Comparison of ENCODE assay signal across 24 mouse cellular contexts in genomic region chr12:79444646-79445045, GRCm38 (mm10).
DNase-seq lines count a peak whose midpoint lies in the region; ATAC-seq and TF ChIP-seq lines count a peak whose summit lies in the region.
"Had no signal": no experiment of that assay in that cellular context is flagged by ENCODE, and none has a peak within 500 bp of the region (broad histone marks: within the 10 kb centered on the region; RNA-seq: fewer than 3 reads in every experiment).

No protein-coding gene starts in this region.

- WGBS in hindbrain, embryonic 13.5 days = 87% methylated on average over 2 of the region's 2 CpGs
- 64% methylated on average over 2 of the region's 2 CpGs for WGBS in kidney, embryonic 16.5 days

- TF ChIP-seq POLR2A in CH12.LX (IDR thresholded peaks at IDR 0.05; ENCODE audit: low read depth, low read length) = no peak

- no peak for TF ChIP-seq CTCF in layer of hippocampus, adult 2 months (conservative IDR thresholded peaks at IDR 0.05)
- no peak for TF ChIP-seq CTCF in CH12.LX (conservative IDR thresholded peaks at IDR 0.05 in 1 of 2, IDR thresholded peaks at IDR 0.05 in 1 of 2; ENCODE audit: low read depth in 2 of 2, low read length in 2 of 2)

- TF ChIP-seq EP300 in CH12.LX (IDR thresholded peaks at IDR 0.05; ENCODE audit: low read length) = 0 out of 2 replicates have a peak, but pooled peaks have one; percentile 12

- peaks cover 12 to 61% of the 10 kb centered on the region in 2 experiments; a peak in 3 of 4 replicates for H3K4me1 ChIP-seq in CH12.LX (ENCODE audit: control insufficient read depth in 1 of 2, insufficient read depth in 2 of 2)
- no peaks in the 10 kb centered on the region for H3K4me1 ChIP-seq in hindbrain, embryonic 13.5 days (replicated peaks)
- 0 out of 2 replicates have a peak, but pooled peaks cover 4% of the 10 kb centered on the region for H3K4me1 ChIP-seq in kidney, embryonic 16.5 days (ENCODE audit: insufficient read depth, low read length)
- H3K4me1 ChIP-seq: embryonic facial prominence, embryonic 15.5 days; heart, embryonic 15.5 days had no signal

- H3K79me2 ChIP-seq in CH12.LX (replicated peaks; ENCODE audit: control insufficient read depth, extremely low read depth, insufficient read depth, poor library complexity, severe bottlenecking) = no peaks in the 10 kb centered on the region

- peak; percentile 44 for ATAC-seq in inflammation-experienced regulatory T-cells, adult 6 months
- no peak for ATAC-seq in cerebellum, adult (ENCODE audit: insufficient number of reproducible peaks, low FRiP score, low TSS enrichment)
- no peak for ATAC-seq in hindbrain, embryonic 13.5 days (ENCODE audit: low FRiP score)
- no peak for ATAC-seq in kidney, embryonic 16.5 days (ENCODE audit: low FRiP score, low TSS enrichment)
- ATAC-seq: forebrain, embryonic 14.5 days; intestine, postnatal 0 days had no signal

- H3K36me3 ChIP-seq in CH12.LX (replicated peaks in 1 of 2; ENCODE audit: control insufficient read depth in 1 of 2, insufficient read depth in 1 of 2, low read length in 1 of 2) = no peaks in the 10 kb centered on the region
- H3K36me3 ChIP-seq in hindbrain, embryonic 13.5 days = no peaks in the 10 kb centered on the region
- no peaks in the 10 kb centered on the region for H3K36me3 ChIP-seq in kidney, embryonic 16.5 days (ENCODE audit: insufficient read depth, low read length)
- H3K36me3 ChIP-seq: embryonic facial prominence, embryonic 15.5 days; forebrain, embryonic 10.5 days; heart, embryonic 15.5 days had no signal

- no peaks in the 10 kb centered on the region for H3K27me3 ChIP-seq in CH12.LX (replicated peaks)
- H3K27me3 ChIP-seq in hindbrain, embryonic 13.5 days = no peaks in the 10 kb centered on the region
- no peaks in the 10 kb centered on the region for H3K27me3 ChIP-seq in kidney, embryonic 16.5 days (ENCODE audit: insufficient read depth, low read length)
- H3K27me3 ChIP-seq: embryonic facial prominence, embryonic 15.5 days; heart, embryonic 15.5 days had no signal

- no peak overlapping the region for H3K9ac ChIP-seq in CH12.LX (ENCODE audit: insufficient read depth, low read depth)
- no peak overlapping the region for H3K9ac ChIP-seq in hindbrain, embryonic 13.5 days
- no peak overlapping the region for H3K9ac ChIP-seq in kidney, embryonic 16.5 days (replicated peaks; ENCODE audit: low read length)
- H3K9ac ChIP-seq: embryonic facial prominence, embryonic 15.5 days; heart, embryonic 15.5 days; hindbrain, embryonic 14.5 days had no signal

- no peak for TF ChIP-seq RAD21 in CH12.LX (IDR thresholded peaks at IDR 0.05; ENCODE audit: low read depth, low read length)

- peak overlapping the region; percentile 10; the same call in 1 of the 2 replicates for H3K27ac ChIP-seq in layer of hippocampus, adult 2 months
- no peak overlapping the region for H3K27ac ChIP-seq in CH12.LX (ENCODE audit: insufficient read depth, low read depth)
- H3K27ac ChIP-seq in hindbrain, embryonic 13.5 days = no peak overlapping the region
- H3K27ac ChIP-seq in kidney, embryonic 16.5 days (ENCODE audit: low read length) = no peak overlapping the region
- H3K27ac ChIP-seq: embryonic facial prominence, embryonic 15.5 days; forebrain, embryonic 10.5 days; heart, adult 2 months; heart, embryonic 15.5 days; hindbrain, embryonic 14.5 days had no signal

- in situ Hi-C loops in CH12.LX (cut with MboI; ENCODE audit: low pct_ligation_motif_present, low pct_unique_long_range_greater_than_20kb, low sequenced_read_pairs) = no loop called here

- dilution Hi-C loops in CH12.LX (cut with MboI; ENCODE audit: extremely low pct_ligation_motif_present, extremely low pct_unique_long_range_greater_than_20kb, low sequenced_read_pairs) = no loop called here

- H3K4me2 ChIP-seq in CH12.LX (ENCODE audit: insufficient read depth, low read depth, poor library complexity, severe bottlenecking) = no peak overlapping the region
- H3K4me2 ChIP-seq in hindbrain, embryonic 13.5 days = no peak overlapping the region
- no peak overlapping the region for H3K4me2 ChIP-seq in kidney, embryonic 16.5 days (replicated peaks; ENCODE audit: low read depth, low read length)
- H3K4me2 ChIP-seq: embryonic facial prominence, embryonic 15.5 days; heart, embryonic 11.5 days; heart, embryonic 15.5 days; hindbrain, embryonic 14.5 days had no signal

- DNase-seq in layer of hippocampus, adult 2 months (ENCODE audit: low spot score in 2 of 2) = no peak
- DNase-seq in layer of hippocampus, postnatal 36 days = no peak
- no peak for DNase-seq in CH12.LX (ENCODE audit: extremely low read depth)
- no peak for DNase-seq in adrenal gland, adult 18-20 months (ENCODE audit: low spot score in 2 of 2)
- DNase-seq: adrenal gland, postnatal 14 days; cerebellum, adult 18-20 months; cerebellum, adult 9-11 months; cerebellum, postnatal 36 days; embryo, embryonic 11 days; gastrocnemius, postnatal 36 days; heart, adult 2 months; heart, postnatal 14 days had no signal

- H3K9me3 ChIP-seq in CH12.LX (replicated peaks; ENCODE audit: low read length) = no peaks in the 10 kb centered on the region
- no peaks in the 10 kb centered on the region for H3K9me3 ChIP-seq in hindbrain, embryonic 13.5 days
- H3K9me3 ChIP-seq in kidney, embryonic 16.5 days (ENCODE audit: low read length) = no peaks in the 10 kb centered on the region
- H3K9me3 ChIP-seq: embryonic facial prominence, embryonic 15.5 days; forebrain, embryonic 10.5 days; heart, embryonic 15.5 days had no signal

- no peak overlapping the region for H3K4me3 ChIP-seq in layer of hippocampus, adult 2 months
- H3K4me3 ChIP-seq in CH12.LX (replicated peaks in 1 of 3; ENCODE audit: low read depth in 2 of 3, low read length in 2 of 3, poor library complexity in 1 of 3) = no peak overlapping the region
- no peak overlapping the region for H3K4me3 ChIP-seq in hindbrain, embryonic 13.5 days
- no peak overlapping the region for H3K4me3 ChIP-seq in kidney, embryonic 16.5 days (ENCODE audit: low read length)
- H3K4me3 ChIP-seq: embryonic facial prominence, embryonic 15.5 days; erythroblast, embryonic 14.5 days; forebrain, embryonic 10.5 days; heart, adult 2 months; heart, embryonic 15.5 days had no signal

TF ChIP-seq in CH12.LX, 34 proteins besides CTCF, POLR2A, EP300 and RAD21:
- TF ChIP-seq USF1 (IDR thresholded peaks at IDR 0.05; ENCODE audit: low read depth, low read length) = no peak
- no peak for TF ChIP-seq MAX (IDR thresholded peaks at IDR 0.05; ENCODE audit: low read length)
- TF ChIP-seq SMC3 (IDR thresholded peaks at IDR 0.05; ENCODE audit: low read depth, low read length) = no peak
- TF ChIP-seq ZNF384 (IDR thresholded peaks at IDR 0.05; ENCODE audit: low read depth, low read length) = no peak
- TF ChIP-seq TCF12 (IDR thresholded peaks at IDR 0.05; ENCODE audit: low read depth, low read length) = no peak
- TF ChIP-seq ETS1 (conservative IDR thresholded peaks at IDR 0.05; ENCODE audit: low read depth, low read length) = no peak
- TF ChIP-seq SIN3A (IDR thresholded peaks at IDR 0.05; ENCODE audit: low read length) = no peak
- no peak for TF ChIP-seq TBP (conservative IDR thresholded peaks at IDR 0.05; ENCODE audit: low read depth, low read length)
- no peak for TF ChIP-seq ZC3H11A (IDR thresholded peaks at IDR 0.05; ENCODE audit: low read depth, low read length)
- no peak for TF ChIP-seq PAX5 (IDR thresholded peaks at IDR 0.05; ENCODE audit: low read length)
- no peak for TF ChIP-seq ZMIZ1 (IDR thresholded peaks at IDR 0.05; ENCODE audit: low read depth, low read length)
